In the genomic region with DNA sequence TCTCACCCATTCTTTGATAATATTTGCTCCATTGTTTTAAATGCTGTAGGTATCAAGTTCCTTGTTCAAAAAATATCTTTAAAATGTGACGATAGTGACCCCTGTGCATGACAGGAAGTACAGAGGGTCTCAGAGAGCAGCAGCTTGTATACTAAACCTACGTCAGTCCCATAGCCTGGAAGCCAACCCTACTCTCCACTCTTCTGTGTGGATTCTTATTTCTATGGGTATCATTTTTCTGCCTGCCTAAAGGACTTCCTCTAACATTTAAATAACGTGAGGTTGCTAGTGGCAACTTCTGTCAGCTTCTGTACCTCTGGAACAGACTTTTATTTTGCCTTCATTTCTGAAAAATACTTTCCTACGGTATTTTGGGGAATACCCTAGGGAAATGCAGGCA, we compare ENCODE assay signal across 24 mouse cellular contexts.
"Had no signal": no experiment of that assay in that cellular context is flagged by ENCODE, and none has a peak within 500 bp of the region (broad histone marks: within the 10 kb centered on the region; RNA-seq: fewer than 3 reads in every experiment).

No protein-coding gene starts in this region.

- H3K27ac ChIP-seq: heart, embryonic 13.5 days; heart, embryonic 15.5 days; hindbrain, embryonic 13.5 days; hindbrain, embryonic 15.5 days; hindbrain, postnatal 0 days; kidney, embryonic 15.5 days; limb, embryonic 13.5 days; limb, embryonic 15.5 days; liver, embryonic 12.5 days; liver, embryonic 14.5 days had no signal

- H3K9ac ChIP-seq: heart, embryonic 13.5 days; heart, embryonic 15.5 days; hindbrain, embryonic 13.5 days; hindbrain, embryonic 15.5 days; kidney, embryonic 15.5 days; limb, embryonic 13.5 days; limb, embryonic 15.5 days; liver, embryonic 12.5 days; liver, embryonic 14.5 days had no signal

- H3K4me3 ChIP-seq: heart, embryonic 13.5 days; heart, embryonic 15.5 days; hindbrain, embryonic 13.5 days; hindbrain, embryonic 15.5 days; kidney, embryonic 15.5 days; limb, embryonic 13.5 days; limb, embryonic 15.5 days; liver, embryonic 12.5 days had no signal

- H3K36me3 ChIP-seq: heart, embryonic 13.5 days; heart, embryonic 15.5 days; hindbrain, embryonic 13.5 days; hindbrain, embryonic 15.5 days; kidney, embryonic 15.5 days; limb, embryonic 13.5 days; limb, embryonic 15.5 days; liver, embryonic 12.5 days had no signal

- H3K4me2 ChIP-seq: heart, embryonic 11.5 days; heart, embryonic 13.5 days; heart, embryonic 15.5 days; hindbrain, embryonic 13.5 days; hindbrain, embryonic 15.5 days; kidney, embryonic 15.5 days; limb, embryonic 13.5 days; limb, embryonic 15.5 days; liver, embryonic 12.5 days had no signal

- H3K27me3 ChIP-seq: heart, embryonic 13.5 days; heart, embryonic 15.5 days; hindbrain, embryonic 13.5 days; hindbrain, embryonic 15.5 days; kidney, embryonic 15.5 days; limb, embryonic 13.5 days; limb, embryonic 15.5 days; liver, embryonic 12.5 days had no signal

- H3K4me1 ChIP-seq: heart, embryonic 13.5 days; heart, embryonic 15.5 days; kidney, embryonic 15.5 days; limb, embryonic 15.5 days; liver, embryonic 12.5 days had no signal

- DNase-seq: gastrocnemius, postnatal 14 days; gastrocnemius, postnatal 36 days; heart, adult 18-20 months; heart, postnatal 14 days; heart, postnatal 36 days; kidney, adult 11 months; kidney, adult 2 months; kidney, adult 9 months; kidney, postnatal 36 days; layer of hippocampus, adult 9-11 months; left cerebral cortex, postnatal 4 days; lung, adult 18-20 months had no signal

- H3K9me3 ChIP-seq: heart, embryonic 13.5 days; heart, embryonic 15.5 days; hindbrain, embryonic 13.5 days; hindbrain, embryonic 15.5 days; kidney, embryonic 15.5 days; limb, embryonic 13.5 days; limb, embryonic 15.5 days; liver, embryonic 12.5 days had no signal

- ATAC-seq: hindbrain, postnatal 0 days; intestine, embryonic 16.5 days; liver, embryonic 12.5 days had no signal
